In genomic region chr12:108217572-108217971, GRCm38 (mm10) we compare ENCODE assay signal across 9 mouse cellular contexts. TPM values are rescaled to one million over a fixed set of nuclear protein-coding genes. Genes with fewer than 3 reads are reported as not detected.
DNase-seq lines count a peak whose midpoint lies in the region; ATAC-seq and TF ChIP-seq lines count a peak whose summit lies in the region.
"Had no signal": no experiment of that assay in that cellular context is flagged by ENCODE, and none has a peak within 500 bp of the region (broad histone marks: within the 10 kb centered on the region; RNA-seq: fewer than 3 reads in every experiment).

No protein-coding gene starts in this region.

- peak; percentile 64 for DNase-seq in CD4-positive, CD25-positive, alpha-beta regulatory T cell, adult 2 months (ENCODE audit: low read depth, low spot score)
- DNase-seq in left cerebral cortex, postnatal 14 days (ENCODE audit: low spot score in 2 of 2): peak; percentile 57 to 68
- no peak for DNase-seq in left cerebral cortex, adult 8-10 months (ENCODE audit: low spot score in 2 of 2)
- DNase-seq in c-Kit-positive CD71-positive TER-119-positive erythroid progenitor cells, embryonic 14.5 days (ENCODE audit: low spot score): peak; percentile 25
- DNase-seq in hindbrain, embryonic 11.5 days (ENCODE audit: low spot score): peak; percentile 60
- peak; percentile 65 for DNase-seq in lung, embryonic 14.5 days
- DNase-seq in splenic B cell, adult 2 months (ENCODE audit: low read depth, low spot score): peak; percentile 47

- TF ChIP-seq CTCF in lung, embryonic 14.5 days (IDR thresholded peaks at IDR 0.05; ENCODE audit: low read depth): peak; percentile 66

- H3K9me3 ChIP-seq in hindbrain, embryonic 11.5 days (ENCODE audit: control insufficient read depth, low read length): no peaks in the 10 kb centered on the region
- no peaks in the 10 kb centered on the region for H3K9me3 ChIP-seq in lung, embryonic 14.5 days (ENCODE audit: low read depth, low read length)
- H3K9me3 ChIP-seq: liver, embryonic 15.5 days had no signal

- H3K4me3 ChIP-seq in hindbrain, embryonic 11.5 days (ENCODE audit: low read depth, low read length): no peak overlapping the region
- H3K4me3 ChIP-seq in lung, embryonic 14.5 days (ENCODE audit: low read depth, low read length): no peak overlapping the region
- H3K4me3 ChIP-seq: liver, embryonic 15.5 days had no signal

- no peaks in the 10 kb centered on the region for H3K36me3 ChIP-seq in hindbrain, embryonic 11.5 days (ENCODE audit: control insufficient read depth, insufficient read depth, low read length)
- H3K36me3 ChIP-seq in lung, embryonic 14.5 days (ENCODE audit: insufficient read depth): no peaks in the 10 kb centered on the region
- no peaks in the 10 kb centered on the region for H3K36me3 ChIP-seq in splenic B cell, adult 2 months (ENCODE audit: control insufficient read depth, insufficient read depth, low read length, poor library complexity, severe bottlenecking)
- H3K36me3 ChIP-seq: liver, embryonic 15.5 days had no signal

- intact Hi-C loops in left cerebral cortex, postnatal 14 days (cut with DNase I): no loop called here

- H3K9ac ChIP-seq in hindbrain, embryonic 11.5 days (ENCODE audit: low read depth, low read length): no peak overlapping the region
- no peak overlapping the region for H3K9ac ChIP-seq in lung, embryonic 14.5 days
- H3K9ac ChIP-seq: liver, embryonic 15.5 days had no signal

- 64% methylated on average over 5 of the region's 5 CpGs for WGBS in hindbrain, embryonic 11.5 days
- WGBS in lung, embryonic 14.5 days: 55% methylated on average over 5 of the region's 5 CpGs

- no peak for ATAC-seq in CD4-positive, CD25-positive, alpha-beta regulatory T cell, adult 4 months
- ATAC-seq in hindbrain, embryonic 11.5 days (ENCODE audit: low FRiP score): peak; percentile 0; the same call in 1 of the 2 replicates
- ATAC-seq in lung, embryonic 14.5 days (ENCODE audit: insufficient read depth): no peak

- H3K27ac ChIP-seq in hindbrain, embryonic 11.5 days (ENCODE audit: low read depth, low read length): peak overlapping the region; percentile 73
- no peak overlapping the region for H3K27ac ChIP-seq in lung, embryonic 14.5 days (ENCODE audit: low read depth)
- H3K27ac ChIP-seq: liver, embryonic 15.5 days had no signal

- no peaks in the 10 kb centered on the region for H3K27me3 ChIP-seq in hindbrain, embryonic 11.5 days (ENCODE audit: control insufficient read depth, insufficient read depth, low read length)
- no peaks in the 10 kb centered on the region for H3K27me3 ChIP-seq in lung, embryonic 14.5 days (ENCODE audit: insufficient read depth, low read length)
- no peaks in the 10 kb centered on the region for H3K27me3 ChIP-seq in splenic B cell, adult 2 months (ENCODE audit: control insufficient read depth, insufficient read depth, low read length, poor library complexity, severe bottlenecking)
- H3K27me3 ChIP-seq: liver, embryonic 15.5 days had no signal

- peaks cover 39% of the 10 kb centered on the region for H3K4me1 ChIP-seq in hindbrain, embryonic 11.5 days (replicated peaks; ENCODE audit: control insufficient read depth, insufficient read depth, low read length)
- H3K4me1 ChIP-seq in lung, embryonic 14.5 days (ENCODE audit: insufficient read depth): peaks cover 11% of the 10 kb centered on the region
- H3K4me1 ChIP-seq: liver, embryonic 15.5 days had no signal

- H3K4me2 ChIP-seq in hindbrain, embryonic 11.5 days (replicated peaks; ENCODE audit: low read depth, low read length): no peak overlapping the region
- H3K4me2 ChIP-seq in lung, embryonic 14.5 days: no peak overlapping the region
- H3K4me2 ChIP-seq: liver, embryonic 15.5 days had no signal

RNA-seq across cellular contexts. Expression of gene Ccnk, which starts 38.2 kb away (rescaled TPM):
- polyA plus RNA-seq in CD4-positive, CD25-positive, alpha-beta regulatory T cell, adult 4 months (2017; shearing (Covaris generic)): 1 to 10 TPM; 1.6 to 5.3 TPM
- 10 to 100 TPM; 32.4 TPM for total RNA-seq in left cerebral cortex, postnatal 14 days (2021)
- 10 to 100 TPM; 25.9 to 30.3 (median 28.2) TPM for total RNA-seq in left cerebral cortex, adult 8-10 months (2022)
- 8.6 and 10.6 TPM in 2 replicates for polyA plus RNA-seq in hindbrain, embryonic 11.5 days (2014; fragmentation: Nextera tagmentation; extraction: Ambion mirVana)
- polyA plus RNA-seq in lung, embryonic 14.5 days (2014; fragmentation: Nextera tagmentation; extraction: Ambion mirVana): 4.9 and 5.3 TPM in 2 replicates

RNA-seq across cellular contexts. Expression of gene Setd3, which starts 38.5 kb away (rescaled TPM):
- 10 to 100 TPM; 21.5 to 25.3 TPM for polyA plus RNA-seq in CD4-positive, CD25-positive, alpha-beta regulatory T cell, adult 4 months (2017; shearing (Covaris generic))
- total RNA-seq in left cerebral cortex, postnatal 14 days (2021): 100 to 1,000 TPM; 123 to 127 TPM
- total RNA-seq in left cerebral cortex, adult 8-10 months (2022): 100 to 1,000 TPM; 184 to 213 (median 200) TPM
- 90.7 and 92.1 TPM in 2 replicates for polyA plus RNA-seq in hindbrain, embryonic 11.5 days (2014; fragmentation: Nextera tagmentation; extraction: Ambion mirVana)
- polyA plus RNA-seq in lung, embryonic 14.5 days (2014; fragmentation: Nextera tagmentation; extraction: Ambion mirVana): 68.8 and 69.6 TPM in 2 replicates

RNA-seq across cellular contexts. Expression of gene Ccdc85c, which starts 57.7 kb away (rescaled TPM):
- polyA plus RNA-seq in CD4-positive, CD25-positive, alpha-beta regulatory T cell, adult 4 months (2017; shearing (Covaris generic)): under 1 TPM; 0.27 to 0.46 TPM
- total RNA-seq in left cerebral cortex, postnatal 14 days (2021): 10 to 100 TPM; 63.8 to 64.7 TPM
- 10 to 100 TPM; 71.7 to 85.8 (median 80.1) TPM for total RNA-seq in left cerebral cortex, adult 8-10 months (2022)
- polyA plus RNA-seq in hindbrain, embryonic 11.5 days (2014; fragmentation: Nextera tagmentation; extraction: Ambion mirVana): 17.2 and 17.8 TPM in 2 replicates
- polyA plus RNA-seq in lung, embryonic 14.5 days (2014; fragmentation: Nextera tagmentation; extraction: Ambion mirVana): 8.3 and 8.6 TPM in 2 replicates

Comparison
In these comparisons a context has a peak if more than half of its experiments do, and no peak if none do; other contexts are left out.
1. DNase-seq: peak in CD4-positive, CD25-positive, alpha-beta regulatory T cell, adult 2 months (single experiment), left cerebral cortex, postnatal 14 days (2 of 2), c-Kit-positive CD71-positive TER-119-positive erythroid progenitor cells, embryonic 14.5 days (single experiment), hindbrain, embryonic 11.5 days (single experiment), lung, embryonic 14.5 days (single experiment) and splenic B cell, adult 2 months (single experiment); none in left cerebral cortex, adult 8-10 months (0 of 2).